Mouse (Mus musculus): ENCODE data around the gene Gbp8. TPM values are rescaled to one million over a fixed set of nuclear protein-coding genes. Genes with fewer than 3 reads are reported as not detected.
A peak's percentile ranks its signal among the peaks of the same experiment; 100 is the strongest.
"Not testable (repeated sequence)": the region's sequence is repeated elsewhere in the genome, so short reads cannot be mapped to it uniquely, and the experiment has no call there.

Gbp8 gene
- polyA plus RNA-seq, 1 experiment from 2014 or later = 1.2 TPM

DNA sequence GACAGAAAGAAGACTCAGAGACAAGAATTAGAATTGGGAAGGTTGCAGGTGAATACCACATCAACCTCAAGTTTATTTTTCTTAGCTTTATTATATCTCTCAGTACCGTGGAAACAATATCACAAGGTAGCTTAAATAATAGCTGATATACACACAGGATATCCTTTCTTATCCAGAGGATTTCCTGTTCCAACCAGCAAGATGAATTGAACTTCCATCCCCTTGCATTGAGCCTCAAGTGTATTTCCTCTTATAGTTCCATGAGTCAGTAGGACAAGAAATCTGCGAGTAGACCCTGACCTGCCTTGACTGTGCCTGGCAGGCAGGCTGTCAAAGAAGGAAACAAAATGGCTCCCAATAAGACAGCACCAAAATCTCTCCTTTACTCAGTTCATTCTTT, 23.6 kb downstream of the Gbp8 start:
- no peak overlapping the region for H3K27ac ChIP-seq
- H3K9me3 ChIP-seq (replicated peaks) = no peaks in the 10 kb centered on the region
- 48% methylated on average over 2 of the region's 2 CpGs for WGBS
- H3K9ac ChIP-seq = no peak overlapping the region
- H3K4me3 ChIP-seq = no peak overlapping the region
- no peaks in the 10 kb centered on the region for H3K27me3 ChIP-seq
- no peaks in the 10 kb centered on the region for H3K4me1 ChIP-seq (replicated peaks)
- H3K4me2 ChIP-seq = no peak overlapping the region
- no peaks in the 10 kb centered on the region for H3K36me3 ChIP-seq
- no peak for ATAC-seq (replicated peaks; ENCODE audit: insufficient number of reproducible peaks, insufficient read depth, low FRiP score, low read depth)

DNA sequence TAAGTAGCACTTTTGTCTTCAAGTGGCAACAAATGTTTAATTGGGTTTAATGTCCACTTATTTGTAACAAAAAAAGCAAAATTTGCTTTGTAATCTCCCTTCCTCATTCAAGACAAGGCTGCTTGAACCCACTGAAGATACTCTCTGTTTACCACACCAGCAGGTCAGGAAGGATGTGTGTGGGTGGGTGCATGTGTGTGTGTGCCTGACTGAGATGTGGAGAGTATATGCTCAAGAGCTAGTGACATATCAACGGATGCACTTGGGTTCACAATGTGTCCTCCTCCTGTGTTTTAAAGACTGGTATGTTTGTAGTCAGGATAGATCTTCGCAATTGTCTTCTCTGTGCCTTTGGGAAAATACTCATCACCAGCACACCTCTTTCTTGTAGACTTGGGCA, 24.6 kb downstream of the Gbp8 start:
- no peaks in the 10 kb centered on the region for H3K4me1 ChIP-seq (replicated peaks)
- no peaks in the 10 kb centered on the region for H3K36me3 ChIP-seq
- no peak overlapping the region for H3K9ac ChIP-seq
- H3K4me2 ChIP-seq = no peak overlapping the region
- 80% methylated on average over 2 of the region's 2 CpGs for WGBS
- H3K4me3 ChIP-seq = no peak overlapping the region
- ATAC-seq (replicated peaks; ENCODE audit: insufficient number of reproducible peaks, insufficient read depth, low FRiP score, low read depth) = no peak
- no peaks in the 10 kb centered on the region for H3K9me3 ChIP-seq (replicated peaks)
- no peak overlapping the region for H3K27ac ChIP-seq
- H3K27me3 ChIP-seq = no peaks in the 10 kb centered on the region

DNA sequence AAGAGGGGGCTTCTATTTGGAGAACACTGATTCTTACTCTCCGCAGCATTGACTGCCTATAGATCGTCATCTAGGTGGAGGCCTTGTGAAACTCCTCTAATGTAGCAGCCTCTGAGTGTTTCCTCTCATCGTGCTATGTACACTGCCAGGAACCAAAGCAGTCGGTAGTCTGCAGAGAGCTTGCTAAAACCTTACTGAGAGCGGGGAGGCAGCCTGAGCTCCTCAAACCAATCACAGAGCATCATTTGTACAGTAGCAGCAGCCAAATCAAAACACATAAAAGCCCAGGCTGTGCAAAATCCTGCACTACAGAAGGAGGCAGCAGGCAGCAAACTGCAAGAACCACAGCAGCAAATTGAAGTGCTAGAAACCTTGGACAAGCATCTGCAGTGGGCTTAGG, 25.7 kb downstream of the Gbp8 start:
- no peak overlapping the region for H3K27ac ChIP-seq
- 93% methylated on average over 5 of the region's 5 CpGs for WGBS
- no peaks in the 10 kb centered on the region for H3K27me3 ChIP-seq
- H3K4me3 ChIP-seq = no peak overlapping the region
- H3K4me1 ChIP-seq (replicated peaks) = 0 out of 2 replicates have a peak, but pooled peaks cover 2% of the 10 kb centered on the region
- ATAC-seq (replicated peaks; ENCODE audit: insufficient number of reproducible peaks, insufficient read depth, low FRiP score, low read depth) = no peak
- H3K9me3 ChIP-seq (replicated peaks) = no peaks in the 10 kb centered on the region
- no peak overlapping the region for H3K4me2 ChIP-seq
- no peaks in the 10 kb centered on the region for H3K36me3 ChIP-seq
- no peak overlapping the region for H3K9ac ChIP-seq

DNA sequence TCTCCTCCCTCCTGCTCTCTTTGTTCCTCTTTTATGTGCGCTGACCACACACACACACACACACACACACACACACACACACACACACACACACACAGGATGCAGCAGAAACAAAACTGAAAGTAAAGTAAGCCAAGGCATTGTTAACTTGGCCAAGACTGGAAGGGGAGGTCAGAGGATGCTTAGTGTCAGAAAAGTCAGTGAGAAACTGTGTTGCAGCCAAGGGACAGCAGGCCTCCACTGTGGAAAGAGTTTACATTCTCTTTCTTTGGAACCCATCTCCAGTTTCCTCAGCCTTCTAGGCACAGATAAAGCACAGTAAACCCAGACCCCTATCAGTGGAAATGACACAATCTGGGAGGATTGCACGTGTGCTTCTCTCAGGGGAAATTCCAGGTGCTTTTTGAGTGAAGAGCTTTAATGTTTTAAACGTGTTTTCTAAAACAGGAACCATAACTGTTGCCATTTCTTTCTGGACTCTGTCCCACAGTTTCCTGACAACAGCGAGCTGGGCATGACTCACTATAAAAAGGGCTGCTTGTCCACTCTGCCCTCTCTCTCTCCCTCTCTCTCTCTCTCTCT, 29.0 kb downstream of the Gbp8 start:
- WGBS = 11% methylated on average over 4 of the region's 4 CpGs
- H3K4me3 ChIP-seq; H3K36me3 ChIP-seq; H3K9ac ChIP-seq; H3K27me3 ChIP-seq; H3K4me1 ChIP-seq (replicated peaks); H3K9me3 ChIP-seq (replicated peaks): not testable (repeated sequence)
- H3K27ac ChIP-seq = peak overlapping the region; percentile 66
- peak; percentile 70 for ATAC-seq (replicated peaks; ENCODE audit: insufficient number of reproducible peaks, insufficient read depth, low FRiP score, low read depth)
- peak overlapping the region; percentile 19 for H3K4me2 ChIP-seq

DNA sequence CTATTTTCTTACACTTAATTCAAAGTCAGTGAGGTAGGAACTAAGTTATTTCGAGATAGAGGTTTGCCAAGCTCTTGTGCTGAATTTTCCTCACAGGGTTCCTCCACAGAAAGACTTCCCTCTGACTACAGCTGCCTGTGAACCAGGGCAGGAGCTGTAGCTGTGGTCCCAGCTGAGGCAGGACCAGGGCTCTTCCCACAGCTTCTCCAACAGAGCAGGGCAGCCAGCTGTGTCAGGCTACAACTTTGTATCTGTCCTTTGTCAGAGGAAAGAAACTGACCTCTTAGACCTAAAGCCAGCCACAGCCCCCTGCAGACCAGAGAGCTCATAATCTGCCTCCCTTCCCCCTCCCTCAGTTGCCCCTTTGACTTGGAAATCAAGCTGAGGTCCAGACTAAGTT, 29.6 kb downstream of the Gbp8 start:
- 38% methylated on average over 1 of the region's 1 CpGs for WGBS
- H3K9me3 ChIP-seq (replicated peaks); H3K36me3 ChIP-seq; H3K27me3 ChIP-seq; H3K9ac ChIP-seq; ATAC-seq (replicated peaks; ENCODE audit: insufficient number of reproducible peaks, insufficient read depth, low FRiP score, low read depth); H3K4me1 ChIP-seq (replicated peaks): not testable (repeated sequence)
- Histone ChIP-seq H3K4me2 (peak overlapping the region; percentile 19; the same call in 1 of the 2 replicates), H3K27ac (peak overlapping the region; percentile 59), H3K4me3 (peak overlapping the region; percentile 13; the same call in 1 of the 2 replicates)

DNA sequence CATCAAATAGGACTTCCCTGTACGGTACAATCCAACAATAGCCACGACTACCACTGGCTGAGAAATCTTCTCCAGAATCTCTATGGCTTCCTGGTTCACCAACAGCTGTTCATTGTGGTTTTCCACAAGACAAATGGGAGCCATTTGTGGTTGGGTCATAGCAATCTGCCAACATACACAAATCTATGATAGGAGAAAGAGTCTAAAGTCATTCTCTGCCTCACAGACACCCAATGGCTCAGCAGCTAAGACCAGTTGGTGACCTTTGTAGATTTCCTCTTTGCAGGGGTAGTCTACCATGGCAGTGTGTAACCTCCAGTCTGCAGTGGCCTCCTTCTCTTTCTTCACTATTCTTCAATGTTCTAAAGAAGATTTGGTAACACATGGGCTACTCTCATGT, 33.7 kb downstream of the Gbp8 start:
- H3K4me3 ChIP-seq; H3K27me3 ChIP-seq; ATAC-seq (replicated peaks; ENCODE audit: insufficient number of reproducible peaks, insufficient read depth, low FRiP score, low read depth); H3K27ac ChIP-seq; H3K9me3 ChIP-seq (replicated peaks); H3K36me3 ChIP-seq; H3K4me2 ChIP-seq; H3K4me1 ChIP-seq (replicated peaks); H3K9ac ChIP-seq: not testable (repeated sequence)
- WGBS = 63% methylated on average over 2 of the region's 2 CpGs

DNA sequence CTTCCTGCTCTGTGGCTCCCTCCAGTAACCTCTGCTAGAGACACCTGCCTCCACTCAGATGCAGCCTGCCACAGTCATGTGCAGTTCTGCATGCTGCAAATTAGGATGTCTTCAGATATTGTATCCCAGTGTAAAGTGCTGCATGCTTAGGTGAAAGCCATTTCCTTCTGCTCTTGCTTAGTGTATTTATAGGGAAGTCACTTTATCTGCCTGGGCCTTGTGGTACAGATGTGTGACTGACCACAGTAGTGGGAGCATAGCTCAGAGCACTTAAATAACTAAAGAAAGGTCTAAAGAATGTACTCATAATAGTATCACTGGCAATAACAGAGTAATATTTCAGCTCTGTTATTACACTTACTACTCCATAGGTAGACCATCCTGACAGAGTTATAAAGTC, 57.4 kb downstream of the Gbp8 start:
- no peaks in the 10 kb centered on the region for H3K27me3 ChIP-seq
- no peaks in the 10 kb centered on the region; the same call in 1 of the 2 replicates for H3K9me3 ChIP-seq (replicated peaks)
- no peak overlapping the region for H3K4me2 ChIP-seq
- H3K36me3 ChIP-seq = no peaks in the 10 kb centered on the region
- no peak overlapping the region for H3K27ac ChIP-seq
- H3K4me1 ChIP-seq (replicated peaks) = no peaks in the 10 kb centered on the region
- H3K4me3 ChIP-seq = no peak overlapping the region
- H3K9ac ChIP-seq = no peak overlapping the region
- no peak for ATAC-seq (replicated peaks; ENCODE audit: insufficient number of reproducible peaks, insufficient read depth, low FRiP score, low read depth)

DNA sequence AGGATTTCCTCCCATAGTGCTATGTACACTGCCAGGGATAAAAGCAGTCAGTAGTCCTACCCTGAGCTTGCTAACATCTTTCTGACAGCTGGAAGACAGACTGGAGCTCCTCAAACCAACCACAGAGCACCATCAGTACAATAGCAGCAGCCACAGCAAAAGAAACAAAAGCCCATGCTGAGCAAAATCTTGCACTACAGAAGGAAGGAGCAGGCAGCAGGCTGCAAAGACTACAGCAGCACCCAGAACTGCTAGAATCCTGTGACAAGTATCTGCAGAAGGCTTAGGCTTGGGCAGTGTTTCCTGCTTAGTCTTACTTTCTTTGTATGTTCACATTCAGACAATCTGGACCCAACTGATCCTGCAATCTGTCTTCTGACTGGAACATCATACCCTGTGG, 71.0 kb downstream of the Gbp8 start:
- not testable (repeated sequence) for H3K4me2 ChIP-seq; H3K9me3 ChIP-seq (replicated peaks); H3K36me3 ChIP-seq; H3K27ac ChIP-seq; H3K4me1 ChIP-seq (replicated peaks); H3K4me3 ChIP-seq; H3K27me3 ChIP-seq; ATAC-seq (replicated peaks; ENCODE audit: insufficient number of reproducible peaks, insufficient read depth, low FRiP score, low read depth); H3K9ac ChIP-seq

DNA sequence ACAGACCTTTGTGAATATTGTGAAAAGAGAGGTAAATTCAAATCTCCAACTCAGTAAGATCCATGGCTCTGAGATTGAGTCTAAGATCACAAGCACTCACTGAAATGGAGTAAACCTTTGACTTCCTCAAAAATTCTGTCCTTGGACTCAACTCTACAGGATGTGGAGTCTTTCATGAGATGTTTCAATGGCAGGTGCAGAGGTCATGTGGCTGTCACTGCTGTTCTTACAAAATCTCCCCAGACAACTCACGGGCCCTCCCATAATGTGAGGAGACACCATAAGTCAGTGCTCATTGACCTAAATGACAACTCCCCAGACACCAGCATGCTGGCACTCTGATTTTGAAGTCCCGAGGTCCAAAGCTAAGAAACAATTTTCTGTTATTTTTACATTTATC, 74.9 kb downstream of the Gbp8 start:
- H3K9ac ChIP-seq; H3K4me1 ChIP-seq (replicated peaks); H3K9me3 ChIP-seq (replicated peaks); H3K4me2 ChIP-seq; ATAC-seq (replicated peaks; ENCODE audit: insufficient number of reproducible peaks, insufficient read depth, low FRiP score, low read depth); H3K27me3 ChIP-seq; H3K4me3 ChIP-seq; H3K27ac ChIP-seq; H3K36me3 ChIP-seq: not testable (repeated sequence)
- WGBS = 55% methylated on average over 2 of the region's 2 CpGs

DNA sequence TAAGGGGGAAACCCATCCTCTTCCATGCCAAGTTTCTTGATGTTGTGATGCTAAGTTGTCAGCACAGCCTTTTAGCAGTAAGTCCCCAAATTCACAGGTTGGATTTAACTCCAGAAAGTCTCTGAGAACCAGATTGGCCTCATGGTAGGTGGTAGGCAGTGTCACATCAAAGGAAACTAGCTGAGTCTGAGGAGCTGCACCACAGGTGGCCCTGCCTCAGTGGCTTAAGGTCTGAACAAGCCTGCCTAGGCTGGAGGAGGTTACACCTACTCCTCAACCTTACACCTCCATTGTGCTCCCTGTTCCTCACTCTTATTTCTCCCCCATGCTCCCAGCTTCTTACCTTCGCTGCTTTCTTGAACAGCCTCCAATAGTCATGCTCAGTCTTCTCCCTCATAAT, 76.0 kb downstream of the Gbp8 start:
- Histone ChIP-seq H3K4me1 (replicated peaks) (no peaks in the 10 kb centered on the region), H3K27ac (no peak overlapping the region), H3K4me3 (no peak overlapping the region), H3K27me3 (no peaks in the 10 kb centered on the region), H3K4me2 (no peak overlapping the region), H3K9me3 (replicated peaks) (no peaks in the 10 kb centered on the region), H3K9ac (no peak overlapping the region), H3K36me3 (no peaks in the 10 kb centered on the region)
- ATAC-seq (replicated peaks; ENCODE audit: insufficient number of reproducible peaks, insufficient read depth, low FRiP score, low read depth) = no peak
- WGBS = 59% methylated on average over 1 of the region's 1 CpGs

DNA sequence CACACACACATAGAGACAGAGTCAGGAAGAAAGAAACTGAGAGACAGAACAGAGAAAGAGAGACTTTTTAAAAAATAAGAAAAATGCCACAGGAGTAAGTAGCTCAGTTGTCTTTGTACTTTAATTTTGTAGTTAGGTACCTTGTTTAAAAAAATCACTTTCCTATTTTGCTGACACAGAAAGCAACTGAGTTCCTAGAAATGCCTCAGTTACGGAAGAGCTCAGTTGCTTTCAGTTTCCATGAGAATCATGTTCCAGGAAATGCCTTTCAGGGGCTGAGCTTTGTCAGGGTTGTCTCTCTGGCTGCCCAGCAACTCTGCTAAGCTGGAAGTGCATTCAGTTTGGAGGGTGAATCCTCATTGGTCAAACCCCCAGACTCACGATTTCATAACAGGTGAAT, 76.9 kb downstream of the Gbp8 start:
- H3K36me3 ChIP-seq; H3K27ac ChIP-seq; H3K4me2 ChIP-seq; ATAC-seq (replicated peaks; ENCODE audit: insufficient number of reproducible peaks, insufficient read depth, low FRiP score, low read depth); H3K4me1 ChIP-seq (replicated peaks); H3K9me3 ChIP-seq (replicated peaks); H3K27me3 ChIP-seq; H3K9ac ChIP-seq; H3K4me3 ChIP-seq: not testable (repeated sequence)
- 57% methylated on average over 2 of the region's 2 CpGs for WGBS

DNA sequence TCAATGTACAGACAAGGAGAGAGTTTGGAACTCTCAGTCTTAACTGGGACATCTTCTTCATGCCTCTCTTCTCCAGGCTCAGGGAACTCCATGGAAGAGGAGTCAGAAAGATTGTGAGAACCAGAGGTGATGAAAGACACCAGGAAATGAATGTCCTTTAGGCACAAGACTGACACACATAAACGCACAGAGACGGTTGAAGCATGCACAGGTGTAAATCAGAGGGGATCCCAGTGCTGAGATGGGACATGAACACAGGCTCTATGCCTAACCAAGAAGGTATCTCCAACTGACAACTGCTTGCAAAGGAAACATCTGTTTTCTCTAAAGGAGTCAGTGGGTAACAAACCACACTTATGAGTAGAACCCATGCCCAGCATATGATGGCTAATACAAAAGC, 79.1 kb downstream of the Gbp8 start:
- no peak overlapping the region for H3K4me2 ChIP-seq
- ATAC-seq (replicated peaks; ENCODE audit: insufficient number of reproducible peaks, insufficient read depth, low FRiP score, low read depth) = no peak
- no peaks in the 10 kb centered on the region for H3K36me3 ChIP-seq
- no peak overlapping the region for H3K27ac ChIP-seq
- no peak overlapping the region for H3K4me3 ChIP-seq
- 89% methylated on average over 2 of the region's 2 CpGs for WGBS
- H3K9me3 ChIP-seq (replicated peaks) = no peaks in the 10 kb centered on the region
- H3K27me3 ChIP-seq = no peaks in the 10 kb centered on the region
- no peaks in the 10 kb centered on the region for H3K4me1 ChIP-seq (replicated peaks)
- H3K9ac ChIP-seq = no peak overlapping the region
